Mouse (Mus musculus): ENCODE data around the gene Atp2a1. TPM values are rescaled to one million over a fixed set of nuclear protein-coding genes. Genes with fewer than 3 reads are reported as not detected.

Gene Atp2a1
- polyA plus RNA-seq, 1 experiment from 2014 or later, result 1.3 TPM

DNA sequence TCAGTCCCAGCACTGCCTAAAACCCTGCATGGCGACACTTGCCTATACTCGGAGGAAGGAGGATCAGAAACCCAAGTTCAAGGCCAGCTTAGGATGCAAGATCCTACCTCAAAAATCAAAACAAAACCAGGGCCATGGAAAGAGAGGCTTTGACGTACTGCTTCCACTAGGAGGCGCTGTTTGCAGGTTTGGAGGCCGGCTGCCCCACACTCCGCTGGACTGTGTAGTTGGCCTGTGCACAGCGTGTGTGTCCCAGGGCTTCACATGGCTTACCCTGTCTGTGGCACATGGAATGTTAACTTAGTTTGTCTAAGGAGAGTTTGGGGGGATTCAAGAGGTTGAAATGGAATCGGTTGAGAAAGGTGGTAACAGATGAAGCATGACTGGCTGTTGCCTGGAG is 26.1 kb downstream of the Atp2a1 start:
- WGBS, result 13% methylated on average over 8 of the region's 8 CpGs
- Histone ChIP-seq H3K27me3 (ENCODE audit: control insufficient read depth, insufficient read depth, low read length) (no peaks in the 10 kb centered on the region), H3K36me3 (ENCODE audit: control insufficient read depth, insufficient read depth, low read length) (peaks cover 49% of the 10 kb centered on the region), H3K4me1 (ENCODE audit: control insufficient read depth in 2 of 2, insufficient read depth in 2 of 2, low read length in 2 of 2) (no peaks in the 10 kb centered on the region), H3K27ac (replicated peaks in 1 of 2; ENCODE audit: control insufficient read depth in 1 of 2, insufficient read depth in 1 of 2, low read depth in 2 of 2, low read length in 2 of 2) (no peak overlapping the region), H3K9ac (ENCODE audit: low read length) (no peak overlapping the region), H3K4me3 (ENCODE audit: control insufficient read depth in 1 of 2, insufficient read depth in 1 of 2, low read depth in 1 of 2, low read length in 2 of 2) (no peak overlapping the region), H3K4me2 (ENCODE audit: low read length) (no peak overlapping the region), H3K9me3 (ENCODE audit: control insufficient read depth, low read length) (no peaks in the 10 kb centered on the region)
- ATAC-seq (ENCODE audit: insufficient number of reproducible peaks, insufficient read depth, low FRiP score, low read depth), result 0 out of 2 replicates have a peak, but pooled peaks have one; percentile 32

GRCm38 (mm10) chr7:126435801-126436200 is 27.1 kb downstream of the Atp2a1 start:
- Histone ChIP-seq H3K4me3 (ENCODE audit: control insufficient read depth in 1 of 2, insufficient read depth in 1 of 2, low read depth in 1 of 2, low read length in 2 of 2) (no peak overlapping the region), H3K4me1 (ENCODE audit: control insufficient read depth in 2 of 2, insufficient read depth in 2 of 2, low read length in 2 of 2) (no peaks in the 10 kb centered on the region), H3K9ac (ENCODE audit: low read length) (no peak overlapping the region), H3K36me3 (ENCODE audit: control insufficient read depth, insufficient read depth, low read length) (peaks cover 50% of the 10 kb centered on the region), H3K27ac (replicated peaks in 1 of 2; ENCODE audit: control insufficient read depth in 1 of 2, insufficient read depth in 1 of 2, low read depth in 2 of 2, low read length in 2 of 2) (no peak overlapping the region), H3K4me2 (ENCODE audit: low read length) (no peak overlapping the region), H3K9me3 (ENCODE audit: control insufficient read depth, low read length) (no peaks in the 10 kb centered on the region), H3K27me3 (ENCODE audit: control insufficient read depth, insufficient read depth, low read length) (no peaks in the 10 kb centered on the region)
- ATAC-seq (ENCODE audit: insufficient number of reproducible peaks, insufficient read depth, low FRiP score, low read depth), result no peak
- 78% methylated on average over 3 of the region's 3 CpGs for WGBS

- Histone ChIP-seq H3K4me1 (ENCODE audit: control insufficient read depth in 2 of 2, insufficient read depth in 2 of 2, low read length in 2 of 2) (peaks cover 0 to 3% of the 10 kb centered on the region in 2 experiments; a peak in 3 of 4 replicates), H3K27me3 (ENCODE audit: control insufficient read depth, insufficient read depth, low read length) (no peaks in the 10 kb centered on the region), H3K9ac (ENCODE audit: low read length) (no peak overlapping the region), H3K27ac (replicated peaks in 1 of 2; ENCODE audit: control insufficient read depth in 1 of 2, insufficient read depth in 1 of 2, low read depth in 2 of 2, low read length in 2 of 2) (no peak overlapping the region), H3K9me3 (ENCODE audit: control insufficient read depth, low read length) (no peaks in the 10 kb centered on the region), H3K4me3 (ENCODE audit: control insufficient read depth in 1 of 2, insufficient read depth in 1 of 2, low read depth in 1 of 2, low read length in 2 of 2) (no peak overlapping the region), H3K36me3 (ENCODE audit: control insufficient read depth, insufficient read depth, low read length) (peaks cover 45% of the 10 kb centered on the region), H3K4me2 (ENCODE audit: low read length) (no peak overlapping the region)
- 82% methylated on average over 7 of the region's 7 CpGs for WGBS
- no peak for ATAC-seq (ENCODE audit: insufficient number of reproducible peaks, insufficient read depth, low FRiP score, low read depth)
Measured at GRCm38 (mm10) chr7:126434726-126435125, 28.2 kb downstream of the Atp2a1 start.

- H3K9ac ChIP-seq (ENCODE audit: low read length), result peak overlapping the region; percentile 73; the same call in 1 of the 2 replicates
- no peak for ATAC-seq (ENCODE audit: insufficient number of reproducible peaks, insufficient read depth, low FRiP score, low read depth)
- peaks cover 26% of the 10 kb centered on the region for H3K36me3 ChIP-seq (ENCODE audit: control insufficient read depth, insufficient read depth, low read length)
- H3K4me2 ChIP-seq (ENCODE audit: low read length), result no peak overlapping the region
- H3K4me1 ChIP-seq (ENCODE audit: control insufficient read depth in 2 of 2, insufficient read depth in 2 of 2, low read length in 2 of 2), result peaks cover 3 to 12% of the 10 kb centered on the region in 2 experiments
- no peaks in the 10 kb centered on the region for H3K27me3 ChIP-seq (ENCODE audit: control insufficient read depth, insufficient read depth, low read length)
- H3K4me3 ChIP-seq (ENCODE audit: control insufficient read depth in 1 of 2, insufficient read depth in 1 of 2, low read depth in 1 of 2, low read length in 2 of 2), result no peak overlapping the region
- H3K9me3 ChIP-seq (ENCODE audit: control insufficient read depth, low read length), result no peaks in the 10 kb centered on the region
- no peak overlapping the region for H3K27ac ChIP-seq (replicated peaks in 1 of 2; ENCODE audit: control insufficient read depth in 1 of 2, insufficient read depth in 1 of 2, low read depth in 2 of 2, low read length in 2 of 2)
Measured at GRCm38 (mm10) chr7:126430167-126430566, 32.7 kb downstream of the Atp2a1 start.

GRCm38 (mm10) chr7:126429503-126429898 is 33.4 kb downstream of the Atp2a1 start:
- H3K4me1 ChIP-seq (ENCODE audit: control insufficient read depth in 2 of 2, insufficient read depth in 2 of 2, low read length in 2 of 2), result peaks cover 3 to 12% of the 10 kb centered on the region in 2 experiments
- no peaks in the 10 kb centered on the region for H3K27me3 ChIP-seq (ENCODE audit: control insufficient read depth, insufficient read depth, low read length)
- ATAC-seq (ENCODE audit: insufficient number of reproducible peaks, insufficient read depth, low FRiP score, low read depth), result no peak
- peak overlapping the region; percentile 73 for H3K9ac ChIP-seq (ENCODE audit: low read length)
- 0 out of 4 replicates have a peak overlapping the region, but pooled peaks of 1 of the 2 experiments have one; percentile 2 for H3K27ac ChIP-seq (replicated peaks in 1 of 2; ENCODE audit: control insufficient read depth in 1 of 2, insufficient read depth in 1 of 2, low read depth in 2 of 2, low read length in 2 of 2)
- H3K9me3 ChIP-seq (ENCODE audit: control insufficient read depth, low read length), result no peaks in the 10 kb centered on the region
- H3K36me3 ChIP-seq (ENCODE audit: control insufficient read depth, insufficient read depth, low read length), result peaks cover 23% of the 10 kb centered on the region
- peak overlapping the region; percentile 87 for H3K4me2 ChIP-seq (ENCODE audit: low read length)
- H3K4me3 ChIP-seq (ENCODE audit: control insufficient read depth in 1 of 2, insufficient read depth in 1 of 2, low read depth in 1 of 2, low read length in 2 of 2), result peak overlapping the region; percentile 79 to 87
- WGBS, result 33% methylated on average over 15 of the region's 15 CpGs

- Histone ChIP-seq H3K27ac (replicated peaks in 1 of 2; ENCODE audit: control insufficient read depth in 1 of 2, insufficient read depth in 1 of 2, low read depth in 2 of 2, low read length in 2 of 2) (peak within 1 kb of the TSS; percentile 82 to 93), H3K27me3 (ENCODE audit: control insufficient read depth, insufficient read depth, low read length) (no peaks in the 10 kb centered on the region), H3K4me1 (ENCODE audit: control insufficient read depth in 2 of 2, insufficient read depth in 2 of 2, low read length in 2 of 2) (peaks cover 3 to 12% of the 10 kb centered on the region in 2 experiments), H3K36me3 (ENCODE audit: control insufficient read depth, insufficient read depth, low read length) (peaks cover 16% of the 10 kb centered on the region), H3K4me2 (ENCODE audit: low read length) (peak within 1 kb of the TSS; percentile 87), H3K4me3 (ENCODE audit: control insufficient read depth in 1 of 2, insufficient read depth in 1 of 2, low read depth in 1 of 2, low read length in 2 of 2) (peak within 1 kb of the TSS; percentile 79 to 87), H3K9ac (ENCODE audit: low read length) (peak within 1 kb of the TSS; percentile 73), H3K9me3 (ENCODE audit: control insufficient read depth, low read length) (no peaks in the 10 kb centered on the region)
- WGBS, result under 1% methylated on average over 76 of the region's 82 CpGs
- peak; percentile 90 for ATAC-seq (ENCODE audit: insufficient number of reproducible peaks, insufficient read depth, low FRiP score, low read depth)
Measured at GRCm38 (mm10) chr7:126428631-126429502, 34.0 kb downstream of the Atp2a1 start, which contains the start of gene Rabep2. TSS of gene Rabep2 (plus strand) at chr7:126428759.

- no peak for ATAC-seq (ENCODE audit: insufficient number of reproducible peaks, insufficient read depth, low FRiP score, low read depth)
Measured at GRCm38 (mm10) chr7:126428154-126428553, 34.8 kb downstream of the Atp2a1 start.

More at GRCm38 (mm10) chr7:126428154-126428553, 34.8 kb downstream of the Atp2a1 start:
- peak overlapping the region; percentile 87 for H3K4me2 ChIP-seq (ENCODE audit: low read length)
- H3K36me3 ChIP-seq (ENCODE audit: control insufficient read depth, insufficient read depth, low read length), result peaks cover 11% of the 10 kb centered on the region
- peak overlapping the region; percentile 82 to 93 for H3K27ac ChIP-seq (replicated peaks in 1 of 2; ENCODE audit: control insufficient read depth in 1 of 2, insufficient read depth in 1 of 2, low read depth in 2 of 2, low read length in 2 of 2)
- peaks cover 3 to 12% of the 10 kb centered on the region in 2 experiments for H3K4me1 ChIP-seq (ENCODE audit: control insufficient read depth in 2 of 2, insufficient read depth in 2 of 2, low read length in 2 of 2)
- peak overlapping the region; percentile 73 for H3K9ac ChIP-seq (ENCODE audit: low read length)
- WGBS, result 11% methylated on average over 4 of the region's 4 CpGs
- H3K9me3 ChIP-seq (ENCODE audit: control insufficient read depth, low read length), result no peaks in the 10 kb centered on the region
- H3K27me3 ChIP-seq (ENCODE audit: control insufficient read depth, insufficient read depth, low read length), result no peaks in the 10 kb centered on the region
- H3K4me3 ChIP-seq (ENCODE audit: control insufficient read depth in 1 of 2, insufficient read depth in 1 of 2, low read depth in 1 of 2, low read length in 2 of 2), result peak overlapping the region; percentile 79 to 87
